ENCODE assay signal across 32 mouse cellular contexts in the genomic region with DNA sequence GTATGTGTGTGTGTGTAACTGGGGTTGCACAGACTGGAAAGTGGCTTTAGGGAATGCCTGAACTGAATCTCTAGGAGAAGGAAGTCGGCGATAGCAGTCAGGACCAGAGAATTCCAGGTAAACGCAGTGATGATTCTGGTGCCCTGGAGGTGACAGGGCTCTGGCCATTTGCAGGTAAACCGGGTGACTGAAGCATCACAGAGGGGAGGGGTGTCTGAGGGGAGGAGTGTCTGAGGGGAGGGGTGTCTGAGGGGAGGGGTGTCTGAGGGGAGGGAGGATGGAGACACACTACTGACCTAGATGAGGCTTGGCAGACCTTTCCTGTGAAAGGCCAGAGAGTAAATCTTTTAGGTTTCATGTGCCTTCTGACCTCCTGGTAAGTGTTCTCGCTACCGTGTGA. TPM values are rescaled to one million over a fixed set of nuclear protein-coding genes. Genes with fewer than 3 reads are reported as not detected.
"Had no signal": no experiment of that assay in that cellular context is flagged by ENCODE, and none has a peak within 500 bp of the region (broad histone marks: within the 10 kb centered on the region; RNA-seq: fewer than 3 reads in every experiment).

No protein-coding gene starts in this region.

- H3K36me3 ChIP-seq: heart, embryonic 10.5 days; heart, embryonic 12.5 days; hindbrain, embryonic 13.5 days; hindbrain, embryonic 15.5 days; kidney, embryonic 15.5 days; limb, embryonic 13.5 days; limb, embryonic 15.5 days; liver, embryonic 13.5 days; liver, embryonic 15.5 days had no signal

- H3K27ac ChIP-seq: heart, embryonic 10.5 days; hindbrain, embryonic 13.5 days; hindbrain, embryonic 15.5 days; hindbrain, postnatal 0 days; kidney, embryonic 15.5 days; kidney, postnatal 0 days; layer of hippocampus, adult 2 months; limb, embryonic 13.5 days; limb, embryonic 15.5 days; liver, embryonic 13.5 days; liver, embryonic 15.5 days had no signal

- H3K4me1 ChIP-seq: hindbrain, embryonic 13.5 days; hindbrain, embryonic 15.5 days; limb, embryonic 13.5 days; limb, embryonic 15.5 days; liver, embryonic 13.5 days; liver, embryonic 15.5 days had no signal

- H3K9ac ChIP-seq: heart, embryonic 12.5 days; hindbrain, embryonic 13.5 days; hindbrain, embryonic 15.5 days; kidney, embryonic 15.5 days; limb, embryonic 13.5 days; limb, embryonic 15.5 days; liver, embryonic 13.5 days; liver, embryonic 15.5 days had no signal

- H3K27me3 ChIP-seq: heart, embryonic 12.5 days; hindbrain, embryonic 13.5 days; hindbrain, embryonic 15.5 days; kidney, embryonic 15.5 days; limb, embryonic 13.5 days; limb, embryonic 15.5 days; liver, embryonic 13.5 days; liver, embryonic 15.5 days had no signal

- ATAC-seq: hindbrain, postnatal 0 days; intestine, embryonic 16.5 days had no signal

- H3K9me3 ChIP-seq: heart, embryonic 10.5 days; hindbrain, embryonic 13.5 days; hindbrain, embryonic 15.5 days; kidney, embryonic 15.5 days; limb, embryonic 13.5 days; limb, embryonic 15.5 days; liver, embryonic 13.5 days; liver, embryonic 15.5 days had no signal

- H3K4me3 ChIP-seq: heart, embryonic 10.5 days; heart, embryonic 12.5 days; hindbrain, embryonic 13.5 days; hindbrain, embryonic 15.5 days; kidney, embryonic 15.5 days; layer of hippocampus, adult 2 months; limb, embryonic 13.5 days; limb, embryonic 15.5 days; liver, embryonic 13.5 days; liver, embryonic 15.5 days had no signal

- H3K4me2 ChIP-seq: heart, embryonic 12.5 days; hindbrain, embryonic 13.5 days; hindbrain, embryonic 15.5 days; kidney, embryonic 15.5 days; limb, embryonic 13.5 days; limb, embryonic 15.5 days; liver, embryonic 13.5 days; liver, embryonic 15.5 days had no signal

- DNase-seq: gastrocnemius, postnatal 14 days; gastrocnemius, postnatal 36 days; heart, adult 18-20 months; heart, postnatal 10 days; kidney, adult 11 months; kidney, adult 2 months; kidney, adult 9 months; kidney, postnatal 14 days; kidney, postnatal 36 days; left cerebral cortex, postnatal 4 days; liver, embryonic 13.5 days had no signal

RNA-seq across cellular contexts. Expression of a gene that starts 50.9 kb away (rescaled TPM):
- total RNA-seq: gastrocnemius, adult 18-20 months; gastrocnemius, postnatal 14 days; gastrocnemius, postnatal 36 days; heart, adult 18-20 months; heart, adult 8-10 months; heart, postnatal 10 days; heart, postnatal 25 days; hematopoietic stem cell, adult 5-6 weeks; hindbrain, postnatal 0 days; left cerebral cortex, postnatal 10 days; left cerebral cortex, postnatal 4 days had no signal
- polyA plus RNA-seq: heart, embryonic 14.5 days; hindbrain, embryonic 13.5 days; hindbrain, embryonic 15.5 days; hindbrain, postnatal 0 days; intestine, embryonic 14.5 days; large intestine, adult 2 months; limb, embryonic 11.5 days; limb, embryonic 15.5 days had no signal
